ENCODE assay signal across 24 mouse cellular contexts in genomic region chr8:4627349-4627748, GRCm38 (mm10). TPM values are rescaled to one million over a fixed set of nuclear protein-coding genes. Genes with fewer than 3 reads are reported as not detected.
DNase-seq lines count a peak whose midpoint lies in the region; ATAC-seq and TF ChIP-seq lines count a peak whose summit lies in the region.
"Had no signal": no experiment of that assay in that cellular context is flagged by ENCODE, and none has a peak within 500 bp of the region (broad histone marks: within the 10 kb centered on the region; RNA-seq: fewer than 3 reads in every experiment).

No protein-coding gene starts in this region.

- no peak for ATAC-seq in intestine, postnatal 0 days
- no peak for ATAC-seq in intestine, embryonic 15.5 days
- ATAC-seq in hindbrain, embryonic 14.5 days (ENCODE audit: low FRiP score): no peak
- ATAC-seq: forebrain, embryonic 14.5 days; forebrain, embryonic 16.5 days; Patski had no signal

- peaks cover 25% of the 10 kb centered on the region for H3K9me3 ChIP-seq in intestine, postnatal 0 days (ENCODE audit: control insufficient read depth)
- peaks cover 11% of the 10 kb centered on the region for H3K9me3 ChIP-seq in intestine, embryonic 15.5 days
- H3K9me3 ChIP-seq in ES-Bruce4 (replicated peaks; ENCODE audit: control insufficient read depth, insufficient read depth, low read length, poor library complexity, severe bottlenecking): peaks cover 57% of the 10 kb centered on the region
- H3K9me3 ChIP-seq in hindbrain, embryonic 14.5 days (ENCODE audit: control insufficient read depth, low read length): peaks cover 90% of the 10 kb centered on the region

- 0 out of 2 replicates have a peak overlapping the region, but pooled peaks have one; percentile 16 for H3K27ac ChIP-seq in intestine, postnatal 0 days (ENCODE audit: low read depth, low read length)
- H3K27ac ChIP-seq in intestine, embryonic 15.5 days: no peak overlapping the region
- H3K27ac ChIP-seq in ES-Bruce4 (ENCODE audit: insufficient read depth, low read length): peak overlapping the region; percentile 90
- no peak overlapping the region for H3K27ac ChIP-seq in hindbrain, embryonic 14.5 days
- H3K27ac ChIP-seq: embryonic facial prominence, embryonic 13.5 days; embryonic facial prominence, embryonic 15.5 days; forebrain, embryonic 10.5 days; forebrain, embryonic 12.5 days had no signal

- H3K9ac ChIP-seq in intestine, postnatal 0 days (ENCODE audit: low read depth, low read length): no peak overlapping the region
- H3K9ac ChIP-seq in intestine, embryonic 15.5 days: no peak overlapping the region
- H3K9ac ChIP-seq in ES-Bruce4 (ENCODE audit: low read depth, poor library complexity, severe bottlenecking): no peak overlapping the region
- no peak overlapping the region for H3K9ac ChIP-seq in hindbrain, embryonic 14.5 days
- H3K9ac ChIP-seq: embryonic facial prominence, embryonic 13.5 days; embryonic facial prominence, embryonic 15.5 days; forebrain, embryonic 12.5 days had no signal

- 95% methylated on average over 1 of the region's 1 CpGs for WGBS in intestine, postnatal 0 days
- 95% methylated on average over 1 of the region's 1 CpGs for WGBS in intestine, embryonic 15.5 days
- 100% methylated on average over 1 of the region's 1 CpGs for WGBS in hindbrain, embryonic 14.5 days

- no peaks in the 10 kb centered on the region for H3K27me3 ChIP-seq in intestine, postnatal 0 days (replicated peaks; ENCODE audit: control insufficient read depth, insufficient read depth, low read length)
- no peaks in the 10 kb centered on the region for H3K27me3 ChIP-seq in intestine, embryonic 15.5 days (replicated peaks)
- no peaks in the 10 kb centered on the region for H3K27me3 ChIP-seq in ES-Bruce4 (ENCODE audit: control insufficient read depth, insufficient read depth, low read length, poor library complexity, severe bottlenecking)
- H3K27me3 ChIP-seq in hindbrain, embryonic 14.5 days (ENCODE audit: control insufficient read depth, insufficient read depth, low read length): no peaks in the 10 kb centered on the region
- H3K27me3 ChIP-seq: embryonic facial prominence, embryonic 13.5 days; embryonic facial prominence, embryonic 15.5 days; forebrain, embryonic 12.5 days; Patski had no signal

- H3K4me2 ChIP-seq in intestine, postnatal 0 days (replicated peaks; ENCODE audit: low read depth): no peak overlapping the region
- no peak overlapping the region for H3K4me2 ChIP-seq in intestine, embryonic 15.5 days (replicated peaks)
- no peak overlapping the region for H3K4me2 ChIP-seq in hindbrain, embryonic 14.5 days (replicated peaks)
- H3K4me2 ChIP-seq: embryonic facial prominence, embryonic 13.5 days; embryonic facial prominence, embryonic 15.5 days; forebrain, embryonic 12.5 days had no signal

- H3K4me1 ChIP-seq in intestine, postnatal 0 days (replicated peaks; ENCODE audit: control insufficient read depth, insufficient read depth, low read length): no peaks in the 10 kb centered on the region
- H3K4me1 ChIP-seq in intestine, embryonic 15.5 days (replicated peaks): no peaks in the 10 kb centered on the region
- H3K4me1 ChIP-seq in ES-Bruce4 (ENCODE audit: control insufficient read depth, insufficient read depth, low read length): no peaks in the 10 kb centered on the region
- H3K4me1 ChIP-seq in hindbrain, embryonic 14.5 days (replicated peaks; ENCODE audit: control insufficient read depth, insufficient read depth, low read length): no peaks in the 10 kb centered on the region
- H3K4me1 ChIP-seq: embryonic facial prominence, embryonic 13.5 days; embryonic facial prominence, embryonic 15.5 days; forebrain, embryonic 10.5 days; forebrain, embryonic 12.5 days had no signal

- no peak for TF ChIP-seq POLR2A in ES-Bruce4 (IDR thresholded peaks at IDR 0.05; ENCODE audit: insufficient read depth, low read length)

- no peak overlapping the region for H3K4me3 ChIP-seq in intestine, postnatal 0 days (ENCODE audit: low read depth, low read length)
- H3K4me3 ChIP-seq in intestine, embryonic 15.5 days (replicated peaks): no peak overlapping the region
- H3K4me3 ChIP-seq in ES-Bruce4 (ENCODE audit: low read depth, low read length): no peak overlapping the region
- H3K4me3 ChIP-seq in hindbrain, embryonic 14.5 days (replicated peaks; ENCODE audit: low read length): no peak overlapping the region
- H3K4me3 ChIP-seq: embryonic facial prominence, embryonic 13.5 days; embryonic facial prominence, embryonic 15.5 days; erythroblast, embryonic 14.5 days; forebrain, embryonic 10.5 days; forebrain, embryonic 12.5 days had no signal

- no peak for TF ChIP-seq EP300 in ES-Bruce4 (IDR thresholded peaks at IDR 0.05; ENCODE audit: insufficient read depth, low read depth, low read length)

- H3K36me3 ChIP-seq in intestine, postnatal 0 days (ENCODE audit: control insufficient read depth, insufficient read depth): peaks cover 46% of the 10 kb centered on the region
- peaks cover 31% of the 10 kb centered on the region for H3K36me3 ChIP-seq in intestine, embryonic 15.5 days
- H3K36me3 ChIP-seq in ES-Bruce4 (ENCODE audit: control insufficient read depth, insufficient read depth, low read length, poor library complexity, severe bottlenecking): peaks cover 60% of the 10 kb centered on the region
- H3K36me3 ChIP-seq in hindbrain, embryonic 14.5 days (replicated peaks; ENCODE audit: control insufficient read depth, insufficient read depth): peaks cover 69% of the 10 kb centered on the region

- no peak for TF ChIP-seq CTCF in intestine, postnatal 0 days (IDR thresholded peaks at IDR 0.05; ENCODE audit: low read depth)
- no peak for TF ChIP-seq CTCF in ES-Bruce4 (IDR thresholded peaks at IDR 0.05; ENCODE audit: low read depth, low read length)

- DNase-seq in R1 (ENCODE audit: low read depth, low spot score): peak; percentile 15
- DNase-seq in left cerebral cortex, adult 11 months (ENCODE audit: low spot score): no peak
- DNase-seq in hindbrain, embryonic 14.5 days (ENCODE audit: low spot score): no peak
- DNase-seq: adrenal gland, adult 2 months; adrenal gland, postnatal 10 days; adrenal gland, postnatal 25 days; cerebellum, adult 11 months; cerebellum, adult 18-20 months; cerebellum, adult 8-10 months; cerebellum, adult 9-11 months; cerebellum, postnatal 14 days; cerebellum, postnatal 36 days; embryo, embryonic 11 days had no signal

RNA-seq across cellular contexts. Expression of gene Zfp958, which starts 14.4 kb away (rescaled TPM):
- polyA plus RNA-seq in intestine, postnatal 0 days (2015; fragmentation: Nextera tagmentation; extraction: Ambion mirVana): 4.9 and 6.2 TPM in 2 replicates
- polyA plus RNA-seq in intestine, embryonic 15.5 days (2015; fragmentation: Nextera tagmentation; extraction: Ambion mirVana): 11.8 and 12.3 TPM in 2 replicates
- polyA plus RNA-seq in ES-Bruce4 (2011; ENCODE audit: insufficient read depth, insufficient read length, low read depth, missing spikeins): 19.4 and 21.7 TPM in 2 replicates
- 18.6 and 18.8 TPM in 2 replicates for polyA plus RNA-seq in hindbrain, embryonic 14.5 days (2014; fragmentation: Nextera tagmentation; extraction: Ambion mirVana)
- polyA plus RNA-seq: erythroblast, embryonic 14.5 days had no signal

Comparison
In these comparisons a context has a peak if more than half of its experiments do, and no peak if none do; other contexts are left out.
1. H3K27ac ChIP-seq: peak in intestine, postnatal 0 days (single experiment) and ES-Bruce4 (single experiment); none in intestine, embryonic 15.5 days (single experiment) and hindbrain, embryonic 14.5 days (single experiment).